Mouse (Mus musculus) lung, postnatal 10 days (tissue): ENCODE measurements around the gene D630003M21Rik.

ENCODE experiments used
- DNase-seq: peaks from one replicate; pipeline ENCODE4 v3.0.0; 2021

D630003M21Rik gene

GRCm38 (mm10) chr2:158233106-158233505 is 4.1 kb upstream of the D630003M21Rik start:
- DNase-seq = no peak

- no peak for DNase-seq
These were observed 3.4 kb upstream of the D630003M21Rik start for GRCm38 (mm10) chr2:158232414-158232813.

- peak; percentile 59 for DNase-seq
These were observed 2.0 kb upstream of the D630003M21Rik start for GRCm38 (mm10) chr2:158231071-158231470.

GRCm38 (mm10) chr2:158230617-158231016 is 1.6 kb upstream of the D630003M21Rik start:
- no peak for DNase-seq

GRCm38 (mm10) chr2:158229503-158229892 is 476 bp upstream of the D630003M21Rik start:
- DNase-seq = no peak

GRCm38 (mm10) chr2:158225301-158225700 is 3.7 kb downstream of the D630003M21Rik start:
- DNase-seq = peak; percentile 73

GRCm38 (mm10) chr2:158223497-158223896 is 5.5 kb downstream of the D630003M21Rik start:
- DNase-seq = no peak

GRCm38 (mm10) chr2:158222664-158223063 is 6.4 kb downstream of the D630003M21Rik start:
- DNase-seq = peak; percentile 38

GRCm38 (mm10) chr2:158221446-158222084 is 7.5 kb downstream of the D630003M21Rik start:
- DNase-seq = no peak

GRCm38 (mm10) chr2:158219562-158219961 is 9.5 kb downstream of the D630003M21Rik start:
- DNase-seq = no peak

- DNase-seq = no peak
These were observed 12.5 kb downstream of the D630003M21Rik start for GRCm38 (mm10) chr2:158216510-158216909.

- peak; percentile 38 for DNase-seq
These were observed 13.5 kb downstream of the D630003M21Rik start for GRCm38 (mm10) chr2:158215283-158216117.

GRCm38 (mm10) chr2:158211764-158212471 is 17.1 kb downstream of the D630003M21Rik start:
- DNase-seq = no peak

- DNase-seq = no peak
These were observed 18.1 kb downstream of the D630003M21Rik start for GRCm38 (mm10) chr2:158210958-158211357.

- DNase-seq = peak; percentile 66
These were observed 18.5 kb downstream of the D630003M21Rik start for GRCm38 (mm10) chr2:158210503-158210902.

GRCm38 (mm10) chr2:158209776-158210175 is 19.2 kb downstream of the D630003M21Rik start:
- DNase-seq = no peak

- DNase-seq = peak; percentile 83
These were observed 21.2 kb downstream of the D630003M21Rik start for GRCm38 (mm10) chr2:158207848-158208247.

GRCm38 (mm10) chr2:158204114-158204513 is 24.9 kb downstream of the D630003M21Rik start:
- DNase-seq = peak; percentile 82

- no peak for DNase-seq
These were observed 25.3 kb downstream of the D630003M21Rik start for GRCm38 (mm10) chr2:158203686-158204085.

- DNase-seq = peak; percentile 82
These were observed 29.7 kb downstream of the D630003M21Rik start for GRCm38 (mm10) chr2:158199281-158199680.

- no peak for DNase-seq
These were observed 30.2 kb downstream of the D630003M21Rik start for GRCm38 (mm10) chr2:158198861-158199260.

- DNase-seq = no peak
These were observed 31.1 kb downstream of the D630003M21Rik start for GRCm38 (mm10) chr2:158197971-158198370.

- DNase-seq = peak; percentile 71
These were observed 33.9 kb downstream of the D630003M21Rik start for GRCm38 (mm10) chr2:158194945-158195640.
